Mouse (Mus musculus): Measurements from ENCODE around the gene Pdzrn3. TPM values are rescaled to one million over a fixed set of nuclear protein-coding genes. Genes with fewer than 3 reads are reported as not detected.

Gene Pdzrn3
- polyA plus RNA-seq, 2 experiments, result 0.36 to 0.92 TPM

GRCm38 (mm10) chr6:101212086-101212485, 165.6 kb downstream of the Pdzrn3 start:
- DNase-seq (ENCODE audit: low read depth in 3 of 3, low spot score in 3 of 3), result no peak

GRCm38 (mm10) chr6:101211361-101211841, 166.3 kb downstream of the Pdzrn3 start:
- no peak overlapping the region for H3K9ac ChIP-seq (replicated peaks)
- no peaks in the 10 kb centered on the region for H3K36me3 ChIP-seq (replicated peaks; ENCODE audit: control insufficient read depth, insufficient read depth, low read depth)
- H3K4me1 ChIP-seq (replicated peaks; ENCODE audit: control insufficient read depth in 2 of 2, insufficient read depth in 2 of 2, low read length in 1 of 2), result no peaks in the 10 kb centered on the region
- H3K27me3 ChIP-seq (ENCODE audit: control insufficient read depth, insufficient read depth, low read length), result no peaks in the 10 kb centered on the region
- ATAC-seq (ENCODE audit: insufficient read depth), result no peak
- no peak for DNase-seq (ENCODE audit: low read depth in 3 of 3, low spot score in 3 of 3)
- TF ChIP-seq CTCF (IDR thresholded peaks at IDR 0.05; ENCODE audit: low read depth), result no peak
- no peak for TF ChIP-seq EP300 (IDR thresholded peaks at IDR 0.05; ENCODE audit: low read depth)
- no peak overlapping the region for H3K27ac ChIP-seq
- 68% methylated on average over 8 of the region's 8 CpGs for WGBS (ENCODE audit: insufficient replicate concordance)
- H3K9me3 ChIP-seq (ENCODE audit: control insufficient read depth, low read length), result no peaks in the 10 kb centered on the region
- no peak overlapping the region for H3K4me2 ChIP-seq (ENCODE audit: low read depth)
- H3K4me3 ChIP-seq (ENCODE audit: insufficient read depth in 1 of 2, low read depth in 2 of 2, low read length in 2 of 2), result no peak overlapping the region

More at GRCm38 (mm10) chr6:101212086-101212485, 165.6 kb downstream of the Pdzrn3 start:
- no peak overlapping the region for H3K9ac ChIP-seq (replicated peaks)
- no peaks in the 10 kb centered on the region for H3K27me3 ChIP-seq (ENCODE audit: control insufficient read depth, insufficient read depth, low read length)
- no peak for TF ChIP-seq EP300 (IDR thresholded peaks at IDR 0.05; ENCODE audit: low read depth)
- TF ChIP-seq CTCF (IDR thresholded peaks at IDR 0.05; ENCODE audit: low read depth), result no peak
- no peak for ATAC-seq (ENCODE audit: insufficient read depth)
- H3K9me3 ChIP-seq (ENCODE audit: control insufficient read depth, low read length), result no peaks in the 10 kb centered on the region
- H3K36me3 ChIP-seq (replicated peaks; ENCODE audit: control insufficient read depth, insufficient read depth, low read depth), result no peaks in the 10 kb centered on the region
- 71% methylated on average over 6 of the region's 6 CpGs for WGBS (ENCODE audit: insufficient replicate concordance)
- no peak overlapping the region for H3K27ac ChIP-seq
- H3K4me3 ChIP-seq (ENCODE audit: insufficient read depth in 1 of 2, low read depth in 2 of 2, low read length in 2 of 2), result no peak overlapping the region
- no peaks in the 10 kb centered on the region for H3K4me1 ChIP-seq (replicated peaks; ENCODE audit: control insufficient read depth in 2 of 2, insufficient read depth in 2 of 2, low read length in 1 of 2)
- H3K4me2 ChIP-seq (ENCODE audit: low read depth), result no peak overlapping the region

GRCm38 (mm10) chr6:101198943-101199298, 178.8 kb downstream of the Pdzrn3 start:
- no peak overlapping the region for H3K4me2 ChIP-seq (ENCODE audit: low read depth)
- no peaks in the 10 kb centered on the region for H3K9me3 ChIP-seq (ENCODE audit: control insufficient read depth, low read length)
- H3K36me3 ChIP-seq (replicated peaks; ENCODE audit: control insufficient read depth, insufficient read depth, low read depth), result no peaks in the 10 kb centered on the region
- DNase-seq (ENCODE audit: low read depth in 3 of 3, low spot score in 3 of 3) (no peak), ATAC-seq (ENCODE audit: insufficient read depth) (no peak)
- H3K27ac ChIP-seq, result no peak overlapping the region
- H3K4me1 ChIP-seq (replicated peaks; ENCODE audit: control insufficient read depth in 2 of 2, insufficient read depth in 2 of 2, low read length in 1 of 2), result no peaks in the 10 kb centered on the region
- WGBS (ENCODE audit: insufficient replicate concordance), result 30% methylated on average over 8 of the region's 8 CpGs
- TF ChIP-seq CTCF (IDR thresholded peaks at IDR 0.05; ENCODE audit: low read depth) (no peak), EP300 (IDR thresholded peaks at IDR 0.05; ENCODE audit: low read depth) (no peak)
- H3K27me3 ChIP-seq (ENCODE audit: control insufficient read depth, insufficient read depth, low read length), result no peaks in the 10 kb centered on the region; the same call in 1 of the 2 replicates
- H3K9ac ChIP-seq (replicated peaks), result no peak overlapping the region
- H3K4me3 ChIP-seq (ENCODE audit: insufficient read depth in 1 of 2, low read depth in 2 of 2, low read length in 2 of 2), result no peak overlapping the region

- DNase-seq (ENCODE audit: low read depth in 3 of 3, low spot score in 3 of 3) (no peak), ATAC-seq (ENCODE audit: insufficient read depth) (no peak)
- Histone ChIP-seq H3K27ac (no peak overlapping the region), H3K4me1 (replicated peaks; ENCODE audit: control insufficient read depth in 2 of 2, insufficient read depth in 2 of 2, low read length in 1 of 2) (no peaks in the 10 kb centered on the region), H3K4me3 (ENCODE audit: insufficient read depth in 1 of 2, low read depth in 2 of 2, low read length in 2 of 2) (no peak overlapping the region), H3K36me3 (replicated peaks; ENCODE audit: control insufficient read depth, insufficient read depth, low read depth) (no peaks in the 10 kb centered on the region), H3K4me2 (ENCODE audit: low read depth) (no peak overlapping the region), H3K27me3 (ENCODE audit: control insufficient read depth, insufficient read depth, low read length) (no peaks in the 10 kb centered on the region; the same call in 1 of the 2 replicates), H3K9me3 (ENCODE audit: control insufficient read depth, low read length) (no peaks in the 10 kb centered on the region), H3K9ac (replicated peaks) (no peak overlapping the region)
- TF ChIP-seq EP300 (IDR thresholded peaks at IDR 0.05; ENCODE audit: low read depth), result no peak
- no peak for TF ChIP-seq CTCF (IDR thresholded peaks at IDR 0.05; ENCODE audit: low read depth)
- 25% methylated on average over 24 of the region's 24 CpGs for WGBS (ENCODE audit: insufficient replicate concordance)
Measured at GRCm38 (mm10) chr6:101198284-101198942, 179.3 kb downstream of the Pdzrn3 start.

- H3K27me3 ChIP-seq (ENCODE audit: control insufficient read depth, insufficient read depth, low read length), result no peaks in the 10 kb centered on the region; the same call in 1 of the 2 replicates
- H3K4me3 ChIP-seq (ENCODE audit: insufficient read depth in 1 of 2, low read depth in 2 of 2, low read length in 2 of 2), result no peak overlapping the region
- 16% methylated on average over 5 of the region's 5 CpGs for WGBS (ENCODE audit: insufficient replicate concordance)
- H3K9ac ChIP-seq (replicated peaks), result no peak overlapping the region
- no peaks in the 10 kb centered on the region for H3K36me3 ChIP-seq (replicated peaks; ENCODE audit: control insufficient read depth, insufficient read depth, low read depth)
- peak; percentile 62 for TF ChIP-seq CTCF (IDR thresholded peaks at IDR 0.05; ENCODE audit: low read depth)
- no peak for TF ChIP-seq EP300 (IDR thresholded peaks at IDR 0.05; ENCODE audit: low read depth)
- H3K9me3 ChIP-seq (ENCODE audit: control insufficient read depth, low read length), result no peaks in the 10 kb centered on the region
- no peak overlapping the region for H3K27ac ChIP-seq
- H3K4me1 ChIP-seq (replicated peaks; ENCODE audit: control insufficient read depth in 2 of 2, insufficient read depth in 2 of 2, low read length in 1 of 2), result no peaks in the 10 kb centered on the region
- peak in 1 of 3 experiments; percentile 6 for DNase-seq (ENCODE audit: low read depth in 3 of 3, low spot score in 3 of 3)
- no peak for ATAC-seq (ENCODE audit: insufficient read depth)
- H3K4me2 ChIP-seq (ENCODE audit: low read depth), result no peak overlapping the region
Measured at GRCm38 (mm10) chr6:101197642-101198041, 180.1 kb downstream of the Pdzrn3 start.

Data from liver, embryonic 14.5 days (tissue).